Mouse (Mus musculus) intestine, postnatal 0 days (tissue): ENCODE results near the gene Pcna. TPM values are rescaled to one million over a fixed set of nuclear protein-coding genes. Genes with fewer than 3 reads are reported as not detected.

Experiments used
- ATAC-seq: fragments of 200-750 bp; cut with Nextera tagmentation; 2 replicates; pipeline ENCODE4 v1.8.0; 2017; ENCODE audit warnings: mild to moderate bottlenecking, moderate TSS enrichment, moderate library complexity
- H3K27ac ChIP-seq: fragments of 300-500 bp; sonication (generic); 2 replicates; pipeline ENCODE4 v1.5.1; 2014; ENCODE audit warnings: mild to moderate bottlenecking, low read depth, low read length, moderate library complexity
- H3K27me3 ChIP-seq: fragments of 300-500 bp; sonication (generic); replicated peaks from 2 replicates; pipeline ENCODE4 v1.6.1; 2014; ENCODE audit warnings: low read length, mixed read lengths; ENCODE audit not compliant: control insufficient read depth, insufficient read depth
- H3K36me3 ChIP-seq: fragments of 300-500 bp; sonication (generic); 2 replicates; pipeline ENCODE4 v1.6.1; 2014; ENCODE audit warnings: mild to moderate bottlenecking, moderate library complexity; ENCODE audit not compliant: control insufficient read depth, insufficient read depth
- H3K4me1 ChIP-seq: fragments of 300-500 bp; sonication (generic); replicated peaks from 2 replicates; pipeline ENCODE4 v1.6.1; 2014; ENCODE audit warnings: antibody characterized with exemption, low read length, mixed read lengths; ENCODE audit not compliant: control insufficient read depth, insufficient read depth
- H3K4me2 ChIP-seq: fragments of 300-500 bp; sonication (generic); replicated peaks from 2 replicates; pipeline ENCODE4 v1.6.1; 2014; ENCODE audit warnings: low read depth, mild to moderate bottlenecking, moderate library complexity
- H3K4me3 ChIP-seq: fragments of 300-500 bp; sonication (generic); 2 replicates; pipeline ENCODE4 v1.5.1; 2014; ENCODE audit warnings: low read depth, low read length
- H3K9ac ChIP-seq: fragments of 300-500 bp; sonication (generic); 2 replicates; pipeline ENCODE4 v1.6.1; 2014; ENCODE audit warnings: mild to moderate bottlenecking, low read depth, low read length
- H3K9me3 ChIP-seq: fragments of 300-500 bp; sonication (generic); 2 replicates; pipeline ENCODE4 v1.6.1; 2016; ENCODE audit warnings: mixed run types; ENCODE audit not compliant: control insufficient read depth
- CTCF ChIP-seq: sonication (generic); IDR thresholded peaks from 2 replicates; pipeline ENCODE4 v1.5.1; 2016; ENCODE audit warnings: low read depth, mild to moderate bottlenecking, control low read depth, antibody characterized with exemption, moderate library complexity
- WGBS: fragments of 180-500 bp; shearing (Covaris S2); extraction: QIAGEN DNeasy Blood & Tissue Kit; methylation state at CpG from one replicate; pipeline ENCODE4 v1.1.7; 2014; 5-methylcytosine and 5-hydroxymethylcytosine counted together
- polyA plus RNA-seq: library from polyadenylated mRNA; unstranded; fragments of >200 nt; fragmentation: Nextera tagmentation; extraction: Ambion mirVana; gene quantifications from 2 replicates; pipeline ENCODE4 v1.2.1, GENCODE M21; 2015

The Pcna gene
- polyA plus RNA-seq, 1 experiment from 2014 or later: 105 TPM

GRCm38 (mm10) chr2:132282453-132283174 is 29.5 kb upstream of the Pcna start:
- Histone ChIP-seq H3K4me3 (no peak overlapping the region), H3K4me2 (no peak overlapping the region), H3K27ac (peak overlapping the region; percentile 3; the same call in 1 of the 2 replicates), H3K27me3 (no peaks in the 10 kb centered on the region), H3K9me3 (no peaks in the 10 kb centered on the region), H3K9ac (no peak overlapping the region), H3K36me3 (peaks cover 6% of the 10 kb centered on the region; the same call in 1 of the 2 replicates), H3K4me1 (peaks cover 3% of the 10 kb centered on the region; the same call in 1 of the 2 replicates)
- 43% methylated on average over 12 of the region's 12 CpGs for whole genome bisulfite sequencing
- ATAC-seq: peak; percentile 52
- TF ChIP-seq CTCF: no peak

- Histone ChIP-seq H3K4me3 (no peak overlapping the region), H3K9ac (no peak overlapping the region), H3K36me3 (peaks cover 6% of the 10 kb centered on the region; the same call in 1 of the 2 replicates), H3K27me3 (no peaks in the 10 kb centered on the region), H3K4me1 (peaks cover 3% of the 10 kb centered on the region; the same call in 1 of the 2 replicates), H3K27ac (no peak overlapping the region), H3K9me3 (no peaks in the 10 kb centered on the region), H3K4me2 (no peak overlapping the region)
- no peak for ATAC-seq
- whole genome bisulfite sequencing: 56% methylated on average over 10 of the region's 10 CpGs
- TF ChIP-seq CTCF: no peak
Observed at GRCm38 (mm10) chr2:132281560-132282452, 28.7 kb upstream of the Pcna start.

- no peaks in the 10 kb centered on the region for H3K9me3 ChIP-seq
- no peak for TF ChIP-seq CTCF
- no peak for ATAC-seq
- no peak overlapping the region for H3K4me2 ChIP-seq
- H3K36me3 ChIP-seq: peaks cover 6% of the 10 kb centered on the region; the same call in 1 of the 2 replicates
- peaks cover 3% of the 10 kb centered on the region; the same call in 1 of the 2 replicates for H3K4me1 ChIP-seq
- no peak overlapping the region for H3K4me3 ChIP-seq
- WGBS: 93% methylated on average over 10 of the region's 10 CpGs
- no peak overlapping the region for H3K27ac ChIP-seq
- no peak overlapping the region for H3K9ac ChIP-seq
- H3K27me3 ChIP-seq: no peaks in the 10 kb centered on the region
Observed at GRCm38 (mm10) chr2:132280518-132281120, 27.5 kb upstream of the Pcna start.

- Histone ChIP-seq H3K4me3 (no peak overlapping the region), H3K4me1 (peaks cover 3% of the 10 kb centered on the region; the same call in 1 of the 2 replicates), H3K36me3 (peaks cover 6% of the 10 kb centered on the region; the same call in 1 of the 2 replicates), H3K27me3 (no peaks in the 10 kb centered on the region), H3K4me2 (no peak overlapping the region), H3K9ac (no peak overlapping the region), H3K27ac (no peak overlapping the region), H3K9me3 (no peaks in the 10 kb centered on the region)
- no peak for TF ChIP-seq CTCF
- WGBS: 66% methylated on average over 4 of the region's 4 CpGs
- ATAC-seq: no peak
Observed at GRCm38 (mm10) chr2:132279978-132280377, 26.9 kb upstream of the Pcna start.

GRCm38 (mm10) chr2:132279336-132279882 is 26.3 kb upstream of the Pcna start:
- no peak for ATAC-seq
- Histone ChIP-seq H3K27me3 (no peaks in the 10 kb centered on the region), H3K4me1 (peaks cover 3% of the 10 kb centered on the region; the same call in 1 of the 2 replicates), H3K9ac (no peak overlapping the region), H3K4me3 (no peak overlapping the region), H3K27ac (no peak overlapping the region), H3K36me3 (peaks cover 6% of the 10 kb centered on the region; the same call in 1 of the 2 replicates), H3K4me2 (no peak overlapping the region), H3K9me3 (no peaks in the 10 kb centered on the region)
- TF ChIP-seq CTCF: no peak
- WGBS: 74% methylated on average over 3 of the region's 3 CpGs
